Mouse (Mus musculus) kidney, postnatal 14 days (tissue): ENCODE measurements around the gene Rfx5.
"Not testable (repeated sequence)": the region's sequence is repeated elsewhere in the genome, so short reads cannot be mapped to it uniquely, and the experiment has no call there.

Source experiments
- DNase-seq: peaks from one replicate; pipeline ENCODE4 v3.0.0; 2022; ENCODE audit warnings: mixed read lengths

The Rfx5 gene

GRCm38 (mm10) chr3:94953764-94954616, at the start of gene Rfx5:
TSS of gene Rfx5 (plus strand) at chr3:94954075.
- peak; percentile 96 for DNase-seq

DNA sequence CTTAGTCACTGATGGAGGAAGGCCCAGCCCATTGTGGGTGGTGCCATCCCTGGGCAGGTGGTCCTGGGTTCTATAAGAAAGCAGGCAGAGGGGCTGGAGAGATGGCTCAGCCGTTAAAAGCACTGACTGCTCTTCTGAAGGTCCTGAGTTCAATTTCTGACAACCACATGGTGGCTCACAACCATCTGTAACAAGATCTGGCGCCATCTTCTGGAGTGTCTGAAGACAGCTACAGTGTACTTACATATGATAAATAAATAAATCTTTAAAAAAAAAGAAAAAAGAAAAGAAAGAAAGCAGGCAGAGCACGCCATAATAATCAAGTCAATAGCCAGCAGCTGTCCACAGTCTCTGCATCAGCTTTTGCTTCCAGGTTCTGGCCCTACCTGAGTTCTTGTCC, 49.1 kb upstream of the Rfx5 start:
- not testable (repeated sequence) for DNase-seq

- DNase-seq = no peak
These were observed 47.4 kb upstream of the Rfx5 start for GRCm38 (mm10) chr3:94906482-94906881.

DNA sequence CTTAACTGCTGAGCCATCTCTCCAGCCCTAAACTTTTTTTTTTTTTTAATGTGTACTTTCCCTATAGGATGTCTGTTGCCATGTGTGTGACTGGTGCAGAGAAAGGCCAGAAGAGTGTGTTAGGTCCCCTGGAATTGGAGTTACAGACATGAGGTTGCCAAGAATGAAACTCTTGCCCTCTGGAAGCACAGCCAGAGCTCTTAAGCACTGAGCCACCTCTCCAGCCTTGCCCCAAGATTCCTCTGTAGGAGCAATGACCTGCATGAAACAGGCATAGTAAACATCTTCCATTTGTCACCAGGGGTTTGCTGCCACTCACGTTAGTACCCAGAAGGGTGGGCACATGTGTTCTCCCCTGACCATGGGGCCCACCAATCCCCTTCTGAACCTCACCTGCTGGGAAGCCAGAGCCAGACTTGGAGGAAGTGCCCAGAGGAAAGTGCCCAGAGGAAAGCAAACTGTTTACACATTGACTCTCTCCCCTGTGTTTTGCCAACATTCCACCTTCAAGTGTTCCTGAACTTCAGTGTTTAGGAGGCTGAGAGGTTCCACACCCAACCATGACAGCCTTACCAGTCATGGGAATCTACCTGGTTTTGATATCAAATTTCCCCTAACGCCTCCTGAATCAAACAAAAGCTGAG, 42.7 kb upstream of the Rfx5 start:
- no peak for DNase-seq

DNA sequence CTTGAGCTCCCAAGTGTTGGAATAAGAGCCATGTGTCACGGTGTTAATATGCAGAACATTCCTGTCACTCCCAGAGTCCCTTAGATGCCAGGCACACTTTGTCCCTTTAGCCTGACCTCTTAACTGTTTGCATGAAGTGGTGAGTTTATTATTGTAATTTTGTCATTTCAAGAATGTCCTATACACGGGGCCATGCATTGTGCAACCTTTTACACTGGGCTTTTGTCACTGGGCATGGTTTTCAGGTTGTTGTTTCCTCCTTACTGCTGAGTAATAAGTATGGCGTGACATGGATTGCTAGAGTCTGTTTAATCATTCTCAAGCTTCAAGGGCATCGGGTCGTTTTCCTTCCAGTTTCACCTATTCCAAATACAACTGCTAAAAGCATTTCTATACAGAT, 40.1 kb upstream of the Rfx5 start:
- peak; percentile 69 for DNase-seq

DNA sequence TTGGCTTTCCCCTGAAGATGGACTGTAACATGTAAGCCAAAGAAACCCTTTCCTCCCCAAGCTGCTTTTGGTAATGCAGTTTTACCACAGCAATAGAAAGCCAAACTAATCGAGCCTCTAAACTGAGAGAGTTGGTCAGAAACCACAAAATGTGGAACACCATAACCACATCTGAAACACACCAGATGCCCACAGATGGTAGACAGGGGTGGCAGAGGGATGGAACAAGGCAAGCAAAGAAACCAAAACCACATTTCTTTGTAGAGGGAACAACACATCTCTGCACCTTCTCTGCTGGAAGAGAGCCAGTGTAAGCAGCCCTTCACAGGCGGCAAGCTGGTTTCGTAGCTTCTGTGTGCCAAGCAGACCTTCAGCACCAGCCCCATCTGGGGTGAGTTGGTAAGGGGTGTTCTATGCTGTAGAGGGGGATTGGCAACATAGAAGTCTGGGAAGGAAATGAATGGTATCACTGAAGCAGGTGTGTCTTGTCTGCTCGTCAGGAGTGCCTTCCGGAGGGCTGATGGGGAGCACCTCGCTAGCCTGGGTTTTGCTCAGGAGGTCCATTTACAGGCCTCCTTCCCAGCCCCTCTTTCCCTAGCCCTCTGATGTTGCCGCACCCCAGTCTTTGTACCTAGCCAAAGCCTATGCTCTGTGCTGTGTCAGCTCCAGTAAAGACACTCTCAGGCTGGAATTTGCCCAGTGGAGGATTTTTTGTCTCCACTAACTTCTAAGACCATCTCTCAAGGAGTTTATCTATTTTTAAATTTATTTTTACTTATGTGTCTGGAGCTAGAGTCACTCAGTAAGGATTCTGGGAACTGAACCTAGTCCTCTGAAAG, 37.8 kb upstream of the Rfx5 start:
- DNase-seq = peak; percentile 42

GRCm38 (mm10) chr3:94917816-94918361, 36.0 kb upstream of the Rfx5 start:
- DNase-seq = peak; percentile 90

DNA sequence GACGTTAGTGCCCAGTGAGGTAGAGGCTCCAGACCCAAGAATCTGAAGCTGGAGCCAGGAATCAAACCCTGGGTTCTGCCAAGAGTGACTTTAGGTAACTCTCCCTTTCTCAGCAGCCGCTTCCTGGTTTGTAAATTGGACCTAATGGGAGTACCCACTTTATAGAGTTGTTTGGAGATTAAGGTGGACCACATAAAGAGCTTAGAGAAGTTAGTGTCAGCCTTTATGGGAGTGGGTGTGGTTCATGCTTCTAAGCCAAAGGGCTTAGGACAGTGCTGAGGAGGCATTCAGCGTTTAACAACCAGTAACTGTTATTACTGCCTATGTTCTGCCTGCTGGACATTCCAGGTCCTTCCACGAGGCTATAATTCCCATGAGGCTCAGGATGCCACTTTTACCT, 35.0 kb upstream of the Rfx5 start:
- DNase-seq = no peak

DNA sequence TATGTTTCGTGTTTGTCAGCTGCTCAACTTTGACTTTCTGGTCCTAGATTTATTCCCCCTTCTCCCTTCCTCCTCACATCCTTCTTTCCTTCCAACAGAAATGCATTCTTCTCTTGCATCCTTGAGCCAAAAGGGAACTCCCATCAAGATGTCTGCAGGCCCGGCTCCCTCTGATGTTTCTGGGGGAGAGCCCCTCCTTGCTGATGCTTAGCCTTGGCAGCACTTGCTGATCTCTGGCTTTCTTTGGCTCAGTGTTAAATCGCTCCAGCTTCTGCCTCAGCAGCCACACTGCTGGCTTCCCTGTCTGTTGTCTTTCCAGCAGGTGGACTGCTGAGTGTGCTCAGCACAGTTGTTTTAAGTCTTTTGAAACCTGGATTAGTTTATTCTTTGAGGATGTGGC, 32.8 kb upstream of the Rfx5 start:
- no peak for DNase-seq

DNA sequence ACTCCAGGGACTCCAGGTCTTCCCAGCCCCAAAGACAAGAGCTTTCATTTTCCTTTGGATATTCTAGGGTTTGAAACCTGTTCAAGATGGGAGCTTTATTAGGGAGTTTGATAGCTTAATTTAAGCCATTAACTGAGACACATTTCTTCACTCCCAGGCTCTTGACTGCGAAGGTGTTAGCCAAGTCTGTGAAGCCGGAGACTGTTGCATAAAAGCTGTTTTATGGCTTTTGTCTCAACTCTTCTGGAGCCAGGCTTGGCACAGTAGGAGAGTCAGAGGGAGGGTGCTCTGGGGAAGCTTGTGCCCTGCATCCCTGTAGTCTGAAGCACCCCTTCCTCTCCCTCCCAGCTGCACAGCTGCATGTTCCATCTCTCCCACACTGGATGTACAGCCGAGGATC, 31.5 kb upstream of the Rfx5 start:
- DNase-seq = no peak

- DNase-seq = no peak
These were observed 29.2 kb upstream of the Rfx5 start for GRCm38 (mm10) chr3:94924688-94925087.

DNA sequence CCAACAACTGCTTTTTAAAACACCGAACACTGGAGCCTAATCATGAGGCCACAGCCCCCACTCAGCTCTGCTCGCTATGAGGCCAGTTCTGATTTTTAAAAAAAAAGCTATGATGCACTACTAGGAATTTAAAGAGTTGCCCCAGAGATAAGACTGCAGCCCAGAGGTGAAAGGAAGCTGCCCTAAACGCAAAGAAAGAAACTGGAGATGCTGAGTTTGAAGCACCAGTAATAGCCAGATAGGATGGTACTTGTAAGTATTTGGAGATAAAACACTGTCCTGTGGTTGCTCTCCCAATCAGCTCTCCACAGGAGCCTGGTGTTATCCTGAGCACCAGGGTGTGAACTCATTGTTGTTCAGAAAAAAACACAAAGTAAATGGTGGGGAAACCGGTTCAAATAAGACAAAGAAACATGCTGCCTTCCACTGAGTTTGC, 27.6 kb upstream of the Rfx5 start:
- not testable (repeated sequence) for DNase-seq

- not testable (repeated sequence) for DNase-seq
These were observed 24.9 kb upstream of the Rfx5 start for GRCm38 (mm10) chr3:94928979-94929378.

- DNase-seq = peak; percentile 71
These were observed 23.2 kb upstream of the Rfx5 start for GRCm38 (mm10) chr3:94930386-94931266.

GRCm38 (mm10) chr3:94931427-94932082, 22.3 kb upstream of the Rfx5 start:
- DNase-seq = not testable (repeated sequence)

DNA sequence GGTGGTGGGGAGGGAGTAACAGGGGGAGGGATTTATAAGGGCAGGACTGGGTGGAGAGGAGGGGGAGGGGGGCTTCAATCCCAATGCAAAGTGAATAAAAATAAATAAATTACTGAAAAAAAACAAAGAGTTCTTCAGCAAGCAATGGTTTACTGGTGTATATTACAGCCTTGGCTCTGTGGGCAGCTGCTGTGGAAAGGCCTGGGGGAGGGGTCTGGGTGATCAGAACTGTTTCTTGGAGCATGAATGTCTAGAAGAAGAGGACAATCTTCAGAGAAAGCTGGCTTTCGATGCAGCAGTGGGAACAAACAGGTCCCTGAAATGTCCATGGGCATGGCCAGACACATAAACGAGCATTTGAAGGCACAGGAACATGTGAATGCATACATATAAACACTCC, 21.6 kb upstream of the Rfx5 start:
- DNase-seq = not testable (repeated sequence)

- peak; percentile 95 for DNase-seq
These were observed 20.9 kb upstream of the Rfx5 start, which contains the start of gene Selenbp1 for GRCm38 (mm10) chr3:94932809-94933564. TSS of gene Selenbp1 (plus strand) at chr3:94933056.

DNA sequence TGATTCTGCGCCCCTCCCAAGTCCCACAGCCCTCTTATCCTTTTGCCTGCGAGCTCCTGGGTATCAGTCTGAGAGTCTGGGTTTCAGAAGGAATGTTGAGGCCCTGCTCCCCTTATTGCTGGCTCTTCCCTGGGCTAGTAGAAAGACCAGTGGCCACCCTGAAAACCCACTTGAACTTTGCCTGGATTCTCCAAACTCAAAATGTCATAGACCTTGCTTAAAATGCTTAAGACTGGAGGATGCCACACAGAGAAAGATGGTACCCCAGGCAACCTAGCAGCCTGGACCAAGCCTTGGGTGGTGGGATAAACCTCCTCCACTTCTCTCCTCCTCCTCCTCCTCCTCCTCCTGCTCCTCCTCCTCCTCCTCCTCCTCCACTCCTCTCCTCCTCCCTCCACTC, 20.3 kb upstream of the Rfx5 start:
- DNase-seq = not testable (repeated sequence)

DNA sequence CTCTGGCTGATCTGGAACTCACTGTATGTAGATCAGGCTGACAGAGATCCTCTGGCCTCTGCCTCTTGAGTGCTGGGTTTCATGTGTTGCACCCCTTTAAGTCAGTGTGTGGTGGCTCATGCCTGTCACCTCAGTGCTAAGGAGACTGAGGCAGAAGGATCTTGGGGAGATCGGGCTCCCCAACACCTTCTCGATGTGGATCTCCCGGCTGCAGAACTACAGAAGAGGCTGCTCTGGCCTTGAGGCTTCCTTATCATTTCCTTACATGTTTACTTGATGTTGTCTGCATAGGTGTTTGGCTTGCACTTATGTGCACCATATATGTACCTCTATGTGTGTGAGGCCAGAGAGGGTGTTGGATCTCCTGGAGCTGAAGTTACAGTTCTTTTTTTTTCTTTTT, 19.3 kb upstream of the Rfx5 start:
- DNase-seq = not testable (repeated sequence)

GRCm38 (mm10) chr3:94935332-94935731, 18.5 kb upstream of the Rfx5 start:
- DNase-seq = peak; percentile 80
